ENCODE assay signal across 23 mouse cellular contexts in genomic region chr16:41846903-41847302, GRCm38 (mm10).
DNase-seq lines count a peak whose midpoint lies in the region; ATAC-seq and TF ChIP-seq lines count a peak whose summit lies in the region.
"Had no signal": no experiment of that assay in that cellular context is flagged by ENCODE, and none has a peak within 500 bp of the region (broad histone marks: within the 10 kb centered on the region; RNA-seq: fewer than 3 reads in every experiment).

No protein-coding gene starts in this region.

- peak overlapping the region; percentile 5; the same call in 1 of the 2 replicates for H3K27ac ChIP-seq in layer of hippocampus, adult 2 months
- no peak overlapping the region for H3K27ac ChIP-seq in hindbrain, embryonic 16.5 days (ENCODE audit: low read depth, low read length)
- H3K27ac ChIP-seq: embryonic facial prominence, embryonic 15.5 days; forebrain, embryonic 10.5 days; heart, embryonic 10.5 days; hindbrain, embryonic 12.5 days; hindbrain, postnatal 0 days had no signal

- 78% methylated on average over 6 of the region's 6 CpGs for WGBS in hindbrain, embryonic 16.5 days

- no peak overlapping the region for H3K4me2 ChIP-seq in hindbrain, embryonic 16.5 days (ENCODE audit: low read length)
- H3K4me2 ChIP-seq: embryonic facial prominence, embryonic 15.5 days; hindbrain, embryonic 12.5 days had no signal

- H3K27me3 ChIP-seq in hindbrain, embryonic 16.5 days (replicated peaks; ENCODE audit: control insufficient read depth, insufficient read depth, low read length) = no peaks in the 10 kb centered on the region
- H3K27me3 ChIP-seq: embryonic facial prominence, embryonic 15.5 days; hindbrain, embryonic 12.5 days; Patski had no signal

- no peak for TF ChIP-seq CTCF in layer of hippocampus, adult 2 months (conservative IDR thresholded peaks at IDR 0.05)

- no peaks in the 10 kb centered on the region for H3K4me1 ChIP-seq in hindbrain, embryonic 16.5 days (ENCODE audit: control insufficient read depth, insufficient read depth, low read depth, low read length)
- H3K4me1 ChIP-seq: embryonic facial prominence, embryonic 15.5 days; forebrain, embryonic 10.5 days; heart, embryonic 10.5 days; hindbrain, embryonic 12.5 days had no signal

- ATAC-seq in hindbrain, embryonic 16.5 days = no peak
- ATAC-seq: activated CD4-positive, CD25-positive, alpha-beta regulatory T cell, adult 4 months; hindbrain, postnatal 0 days; Patski had no signal

- H3K36me3 ChIP-seq in hindbrain, embryonic 16.5 days (ENCODE audit: control insufficient read depth, insufficient read depth, low read length) = no peaks in the 10 kb centered on the region
- H3K36me3 ChIP-seq: embryonic facial prominence, embryonic 15.5 days; forebrain, embryonic 10.5 days; heart, embryonic 10.5 days; hindbrain, embryonic 12.5 days had no signal

- H3K9ac ChIP-seq in hindbrain, embryonic 16.5 days (ENCODE audit: low read depth, low read length) = no peak overlapping the region
- H3K9ac ChIP-seq: embryonic facial prominence, embryonic 15.5 days; hindbrain, embryonic 12.5 days had no signal

- H3K9me3 ChIP-seq in hindbrain, embryonic 16.5 days (ENCODE audit: control insufficient read depth, low read length) = no peaks in the 10 kb centered on the region
- H3K9me3 ChIP-seq: embryonic facial prominence, embryonic 15.5 days; forebrain, embryonic 10.5 days; heart, embryonic 10.5 days; hindbrain, embryonic 12.5 days had no signal

- H3K4me3 ChIP-seq in layer of hippocampus, adult 2 months = no peak overlapping the region
- no peak overlapping the region for H3K4me3 ChIP-seq in hindbrain, embryonic 16.5 days (ENCODE audit: low read length)
- H3K4me3 ChIP-seq: embryonic facial prominence, embryonic 15.5 days; erythroblast, embryonic 14.5 days; forebrain, embryonic 10.5 days; heart, embryonic 10.5 days; hindbrain, embryonic 12.5 days had no signal

- DNase-seq in cerebellum, adult 9-10 months = peak; percentile 55
- no peak for DNase-seq in cerebellum, postnatal 10 days
- DNase-seq in layer of hippocampus, adult 2 months (ENCODE audit: low spot score in 2 of 2) = peak in 1 of 2 experiments; percentile 34
- no peak for DNase-seq in layer of hippocampus, postnatal 36 days
- peak; percentile 6 for DNase-seq in MN1 (ENCODE audit: low spot score)
- peak; percentile 49 for DNase-seq in telencephalon, adult 2 months (ENCODE audit: low read depth, low spot score)
- DNase-seq: adrenal gland, postnatal 14 days; cerebellum, adult 11-12 months; cerebellum, adult 9-11 months; embryo, embryonic 11 days; gastrocnemius, postnatal 10 days; heart, adult 18-20 months; heart, postnatal 10 days; heart, postnatal 4 days had no signal

Comparison
In these comparisons a context has a peak if more than half of its experiments do, and no peak if none do; other contexts are left out.
1. DNase-seq: peak in cerebellum, adult 9-10 months (single experiment), MN1 (single experiment) and telencephalon, adult 2 months (single experiment); none in cerebellum, postnatal 10 days (0 of 2) and layer of hippocampus, postnatal 36 days (0 of 2).